Mouse (Mus musculus): ENCODE data around the gene Krtap12-1.

- TF ChIP-seq CTCF (IDR thresholded peaks at IDR 0.05; ENCODE audit: control insufficient read depth, insufficient read depth, insufficient read length) (no peak), CEBPB (IDR thresholded peaks at IDR 0.05; ENCODE audit: low read depth) (no peak), MAX (IDR thresholded peaks at IDR 0.05) (no peak), MYOD1 (IDR thresholded peaks at IDR 0.05; ENCODE audit: control insufficient read depth, insufficient read length, low read depth) (no peak)
These were observed 49.7 kb upstream of the Krtap12-1 start for GRCm38 (mm10) chr10:77670710-77671109.
